Mouse (Mus musculus): Measurements from ENCODE around the gene Gm36210. TPM values are rescaled to one million over a fixed set of nuclear protein-coding genes. Genes with fewer than 3 reads are reported as not detected.
"Not testable (repeated sequence)": the region's sequence is repeated elsewhere in the genome, so short reads cannot be mapped to it uniquely, and the experiment has no call there.

Gm36210 gene
- polyA plus RNA-seq, 1 experiment: not detected

DNA sequence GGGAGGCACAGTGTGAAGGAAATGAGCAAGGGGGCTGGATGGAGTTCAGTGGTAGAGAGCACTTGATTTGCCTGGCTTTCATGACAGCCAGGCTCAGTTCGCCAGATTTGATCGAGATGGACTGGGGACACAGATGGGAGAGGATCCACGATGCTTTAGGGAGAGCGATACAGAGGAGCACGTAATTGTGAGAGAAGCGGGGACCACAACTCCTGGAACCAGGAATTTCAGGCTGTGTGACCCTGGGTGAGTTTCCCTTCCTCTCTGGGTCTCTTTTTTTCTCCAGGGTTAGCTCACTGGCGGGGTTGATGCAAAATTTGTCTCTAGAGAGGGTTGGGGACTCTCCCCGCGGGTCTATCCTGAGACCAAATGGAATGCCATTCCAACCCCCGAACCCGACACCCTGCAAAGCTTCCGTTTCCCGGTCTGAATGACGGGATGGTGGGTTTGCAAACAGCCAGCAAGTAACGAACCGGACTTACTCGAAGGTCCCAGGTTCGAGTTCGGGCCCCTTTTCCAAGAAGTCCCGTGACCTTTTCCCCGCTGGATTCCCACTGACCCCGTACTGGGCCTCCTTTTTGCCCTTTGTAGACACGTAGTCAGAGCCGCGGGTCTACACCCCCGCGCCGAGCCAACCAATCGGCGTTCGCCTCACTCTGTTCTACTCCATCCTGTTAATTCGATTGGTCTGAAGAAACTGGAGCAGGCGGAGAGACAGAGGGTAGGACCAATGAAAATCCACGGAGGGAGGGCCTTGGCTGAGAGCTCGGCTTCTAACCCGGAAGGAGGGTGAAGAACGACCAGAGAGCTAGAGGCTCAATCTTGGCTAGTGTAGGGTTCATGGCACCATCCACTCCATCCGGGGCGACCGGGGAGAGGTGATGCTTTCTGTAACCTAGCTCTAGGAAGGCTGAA lies 40.5 kb downstream of the Gm36210 start:
- Histone ChIP-seq H3K27ac (ENCODE audit: insufficient read depth, low read depth, low read length) (peak overlapping the region; percentile 90), H3K4me3 (ENCODE audit: insufficient read depth, low read length) (peak overlapping the region; percentile 97), H3K4me1 (ENCODE audit: control insufficient read depth, insufficient read depth, low read length) (peaks cover 16% of the 10 kb centered on the region)
- TF ChIP-seq CTCF (IDR thresholded peaks at IDR 0.05; ENCODE audit: low read depth, low read length) (no peak), POLR2A (IDR thresholded peaks at IDR 0.05; ENCODE audit: borderline replicate concordance, low read depth, low read length) (peak; percentile 87)

GRCm38 (mm10) chr7:4865090-4865489 lies 41.2 kb downstream of the Gm36210 start:
- peak overlapping the region; percentile 78; the same call in 1 of the 2 replicates for H3K4me3 ChIP-seq (ENCODE audit: insufficient read depth, low read length)

DNA sequence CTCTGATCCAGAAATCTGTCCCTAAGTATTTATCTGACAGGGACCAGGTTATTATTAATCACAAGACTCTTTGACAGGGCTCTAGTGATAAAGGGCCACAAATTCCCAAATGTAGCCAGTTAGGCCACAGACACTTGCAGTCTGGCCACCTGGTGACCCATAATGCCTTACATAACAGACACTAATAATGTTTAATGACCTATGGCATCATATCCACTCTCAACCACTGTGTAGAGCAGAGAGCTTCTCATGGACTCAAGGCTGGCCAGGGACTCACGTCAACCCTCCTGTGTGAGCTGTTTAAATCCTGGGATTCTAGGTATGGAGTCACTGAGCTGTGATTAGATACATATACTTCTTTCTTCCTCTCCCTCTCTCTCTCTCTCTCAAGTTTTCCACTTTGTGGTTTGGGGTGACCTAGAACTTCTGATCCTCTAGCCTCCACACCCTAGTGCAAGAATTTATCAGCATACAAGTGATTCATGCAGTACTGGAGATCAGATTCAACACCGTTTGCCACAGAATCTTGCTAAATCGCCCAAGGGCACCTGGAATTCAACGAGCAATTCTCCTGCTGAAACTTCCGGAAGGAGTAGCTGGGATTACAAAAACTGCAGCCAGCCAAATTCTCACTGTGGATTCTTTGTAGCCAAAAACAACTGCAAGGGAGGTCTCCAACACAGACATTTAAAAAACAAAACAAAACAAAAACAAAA lies 42.0 kb downstream of the Gm36210 start:
- Histone ChIP-seq H3K27ac (ENCODE audit: insufficient read depth, low read depth, low read length) (no peak overlapping the region), H3K4me3 (ENCODE audit: insufficient read depth, low read length) (no peak overlapping the region), H3K4me1 (ENCODE audit: control insufficient read depth, insufficient read depth, low read length) (peaks cover 16% of the 10 kb centered on the region)
- TF ChIP-seq CTCF (IDR thresholded peaks at IDR 0.05; ENCODE audit: low read depth, low read length) (no peak), POLR2A (IDR thresholded peaks at IDR 0.05; ENCODE audit: borderline replicate concordance, low read depth, low read length) (no peak)

More at GRCm38 (mm10) chr7:4865090-4865489, 41.2 kb downstream of the Gm36210 start:
- H3K27ac ChIP-seq (ENCODE audit: insufficient read depth, low read depth, low read length): peak overlapping the region; percentile 49; the same call in 1 of the 2 replicates
- peaks cover 16% of the 10 kb centered on the region for H3K4me1 ChIP-seq (ENCODE audit: control insufficient read depth, insufficient read depth, low read length)
- TF ChIP-seq CTCF (IDR thresholded peaks at IDR 0.05; ENCODE audit: low read depth, low read length) (peak; percentile 23; the same call in 1 of the 2 replicates), POLR2A (IDR thresholded peaks at IDR 0.05; ENCODE audit: borderline replicate concordance, low read depth, low read length) (no peak)

DNA sequence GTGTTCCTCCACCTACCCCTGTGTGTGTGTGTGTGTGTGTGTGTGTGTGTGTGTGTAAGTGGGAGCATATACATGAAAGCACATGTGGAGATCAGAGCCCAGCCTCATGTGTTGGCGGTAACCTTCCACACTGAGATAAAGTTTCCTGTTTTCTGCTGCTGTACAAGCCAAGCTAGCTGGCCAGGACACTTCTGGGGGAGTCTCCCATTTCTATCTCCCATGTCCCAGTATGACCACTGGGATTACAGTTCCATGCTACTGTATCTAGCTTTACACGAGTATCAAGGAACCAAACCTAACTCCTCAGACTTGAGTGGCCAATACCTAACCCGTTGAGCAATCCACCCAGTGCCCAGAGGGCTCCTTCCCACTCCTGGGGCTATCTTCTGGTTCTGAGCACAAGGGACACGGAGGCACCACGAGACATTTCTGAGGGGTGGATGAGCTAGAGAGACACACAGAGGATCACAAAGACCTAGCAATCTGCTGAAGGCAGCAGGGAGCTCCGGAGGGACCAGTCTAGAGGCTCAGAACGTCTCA lies 42.7 kb downstream of the Gm36210 start:
- TF ChIP-seq CTCF (IDR thresholded peaks at IDR 0.05; ENCODE audit: low read depth, low read length) (no peak), POLR2A (IDR thresholded peaks at IDR 0.05; ENCODE audit: borderline replicate concordance, low read depth, low read length) (no peak)
- no peak overlapping the region for H3K4me3 ChIP-seq (ENCODE audit: insufficient read depth, low read length)
- H3K27ac ChIP-seq (ENCODE audit: insufficient read depth, low read depth, low read length): 0 out of 2 replicates have a peak overlapping the region, but pooled peaks have one; percentile 0
- peaks cover 16% of the 10 kb centered on the region for H3K4me1 ChIP-seq (ENCODE audit: control insufficient read depth, insufficient read depth, low read length)

GRCm38 (mm10) chr7:4863041-4863440 lies 43.3 kb downstream of the Gm36210 start:
- Histone ChIP-seq H3K4me3 (ENCODE audit: insufficient read depth, low read length) (no peak overlapping the region), H3K4me1 (ENCODE audit: control insufficient read depth, insufficient read depth, low read length) (peaks cover 16% of the 10 kb centered on the region), H3K27ac (ENCODE audit: insufficient read depth, low read depth, low read length) (0 out of 2 replicates have a peak overlapping the region, but pooled peaks have one; percentile 0)
- TF ChIP-seq CTCF (IDR thresholded peaks at IDR 0.05; ENCODE audit: low read depth, low read length) (no peak), POLR2A (IDR thresholded peaks at IDR 0.05; ENCODE audit: borderline replicate concordance, low read depth, low read length) (no peak)

- not testable (repeated sequence) for H3K27ac ChIP-seq (ENCODE audit: insufficient read depth, low read depth, low read length); H3K4me3 ChIP-seq (ENCODE audit: insufficient read depth, low read length)
- peaks cover 11% of the 10 kb centered on the region for H3K4me1 ChIP-seq (ENCODE audit: control insufficient read depth, insufficient read depth, low read length)
These were observed 45.4 kb downstream of the Gm36210 start for GRCm38 (mm10) chr7:4860926-4861325.

DNA sequence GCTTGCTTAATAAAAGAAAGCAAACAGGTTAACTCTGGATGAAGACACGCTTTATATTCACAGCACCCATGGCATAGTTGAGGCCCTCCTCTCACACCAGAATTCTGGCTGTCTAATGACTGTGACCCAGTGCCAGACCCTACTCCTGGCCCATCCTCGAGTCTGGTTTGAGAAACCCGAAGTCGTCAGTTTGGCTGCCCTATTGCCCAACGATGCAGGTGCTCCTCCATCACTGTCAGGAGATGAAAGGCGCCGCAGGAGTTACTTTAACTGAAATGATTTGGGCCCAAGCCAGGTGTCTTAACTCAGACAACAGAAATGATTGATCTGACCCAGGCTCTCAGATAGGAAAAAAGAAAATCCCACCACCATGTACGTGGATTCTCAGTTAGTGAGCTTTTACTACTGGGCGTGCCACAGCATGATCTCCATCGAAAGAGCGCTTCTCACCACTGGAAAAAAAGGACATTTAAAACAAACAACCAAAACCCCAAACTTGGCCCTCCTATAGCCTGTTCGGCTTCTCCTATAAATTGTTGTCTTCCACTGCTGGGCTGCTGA lies 46.8 kb downstream of the Gm36210 start:
- Histone ChIP-seq H3K27ac (ENCODE audit: insufficient read depth, low read depth, low read length) (no peak overlapping the region), H3K4me1 (ENCODE audit: control insufficient read depth, insufficient read depth, low read length) (peaks cover 11% of the 10 kb centered on the region), H3K4me3 (ENCODE audit: insufficient read depth, low read length) (no peak overlapping the region)
- no peak for TF ChIP-seq POLR2A (IDR thresholded peaks at IDR 0.05; ENCODE audit: borderline replicate concordance, low read depth, low read length)
- no peak for TF ChIP-seq CTCF (IDR thresholded peaks at IDR 0.05; ENCODE audit: low read depth, low read length)

DNA sequence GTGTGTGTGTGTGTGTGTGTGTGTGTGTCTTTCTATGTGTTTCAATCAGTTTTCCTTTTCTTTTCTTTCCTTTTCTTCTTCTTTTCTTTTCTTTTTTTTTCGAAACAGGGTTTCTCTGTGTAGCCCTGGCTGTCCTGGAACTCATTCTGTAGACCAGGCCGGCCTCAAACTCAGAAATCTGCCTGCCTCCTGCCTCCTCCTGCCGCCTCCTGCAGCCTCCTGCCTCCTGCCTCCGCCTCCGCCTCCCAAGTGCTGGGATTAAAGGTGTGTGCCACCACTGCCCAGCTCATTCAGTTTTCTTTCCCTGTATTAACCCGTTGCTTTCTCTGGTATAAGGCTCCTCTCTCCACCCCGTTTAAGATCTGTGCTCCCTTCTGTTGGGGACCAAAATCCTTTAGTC lies 49.0 kb downstream of the Gm36210 start:
- H3K27ac ChIP-seq (ENCODE audit: insufficient read depth, low read depth, low read length): no peak overlapping the region
- no peaks in the 10 kb centered on the region for H3K4me1 ChIP-seq (ENCODE audit: control insufficient read depth, insufficient read depth, low read length)
- no peak overlapping the region for H3K4me3 ChIP-seq (ENCODE audit: insufficient read depth, low read length)
- TF ChIP-seq POLR2A (IDR thresholded peaks at IDR 0.05; ENCODE audit: borderline replicate concordance, low read depth, low read length) (no peak), CTCF (IDR thresholded peaks at IDR 0.05; ENCODE audit: low read depth, low read length) (no peak)

DNA sequence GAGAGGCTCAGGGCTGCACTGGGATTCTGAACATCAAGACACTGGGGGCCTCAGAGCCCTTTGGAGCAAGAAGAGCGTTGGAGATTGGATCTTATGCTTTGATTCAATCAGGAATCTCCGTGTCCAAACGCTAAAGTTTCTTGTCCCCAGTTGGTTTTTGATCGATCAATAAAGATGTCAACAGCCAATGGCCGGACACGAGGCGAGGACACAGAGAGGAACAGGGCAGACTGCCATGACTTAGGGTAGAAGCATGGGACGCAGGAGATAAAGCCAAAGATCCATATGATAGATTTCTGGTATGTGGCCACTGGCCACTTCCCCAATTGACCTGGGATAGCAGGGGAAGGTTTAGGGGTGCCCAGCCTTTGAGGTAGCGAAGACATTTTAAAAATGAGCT lies 49.8 kb downstream of the Gm36210 start:
- H3K4me1 ChIP-seq (ENCODE audit: control insufficient read depth, insufficient read depth, low read length): no peaks in the 10 kb centered on the region
- TF ChIP-seq CTCF (IDR thresholded peaks at IDR 0.05; ENCODE audit: low read depth, low read length) (no peak), POLR2A (IDR thresholded peaks at IDR 0.05; ENCODE audit: borderline replicate concordance, low read depth, low read length) (no peak)
- H3K4me3 ChIP-seq (ENCODE audit: insufficient read depth, low read length): no peak overlapping the region
- H3K27ac ChIP-seq (ENCODE audit: insufficient read depth, low read depth, low read length): no peak overlapping the region

Measured in bone marrow macrophage, adult 2 months (primary cell).